Mouse (Mus musculus): ENCODE measurements around the gene Ruvbl1.
A peak's percentile ranks its signal among the peaks of the same experiment; 100 is the strongest.

The Ruvbl1 gene

GRCm38 (mm10) chr6:88493712-88494111 is 28.5 kb downstream of the Ruvbl1 start:
- DNase-seq (ENCODE audit: low spot score in 2 of 2): no peak

- DNase-seq (ENCODE audit: low spot score in 2 of 2): peak in 1 of 2 experiments; percentile 22
Measured at GRCm38 (mm10) chr6:88499481-88500404, 34.5 kb downstream of the Ruvbl1 start.

GRCm38 (mm10) chr6:88500405-88500767 is 35.2 kb downstream of the Ruvbl1 start:
- DNase-seq (ENCODE audit: low spot score in 2 of 2): no peak

- no peak for DNase-seq (ENCODE audit: low spot score in 2 of 2)
Measured at GRCm38 (mm10) chr6:88502030-88502970, 37.1 kb downstream of the Ruvbl1 start.

GRCm38 (mm10) chr6:88503044-88503443 is 37.8 kb downstream of the Ruvbl1 start:
- DNase-seq (ENCODE audit: low spot score in 2 of 2): no peak

GRCm38 (mm10) chr6:88513984-88514383 is 48.8 kb downstream of the Ruvbl1 start:
- no peak for DNase-seq (ENCODE audit: low spot score in 2 of 2)

GRCm38 (mm10) chr6:88514546-88514945 is 49.3 kb downstream of the Ruvbl1 start:
- DNase-seq (ENCODE audit: low spot score in 2 of 2): no peak

GRCm38 (mm10) chr6:88515971-88516370 is 50.8 kb downstream of the Ruvbl1 start:
- DNase-seq (ENCODE audit: low spot score in 2 of 2): no peak

GRCm38 (mm10) chr6:88516667-88517066 is 51.5 kb downstream of the Ruvbl1 start:
- no peak for DNase-seq (ENCODE audit: low spot score in 2 of 2)

GRCm38 (mm10) chr6:88517701-88518403 is 52.6 kb downstream of the Ruvbl1 start:
- DNase-seq (ENCODE audit: low spot score in 2 of 2): no peak

- DNase-seq (ENCODE audit: low spot score in 2 of 2): peak; percentile 85 to 94
Measured at GRCm38 (mm10) chr6:88518404-88519263, 53.4 kb downstream of the Ruvbl1 start, which contains the start of gene Sec61a1. TSS of gene Sec61a1 (minus strand) at chr6:88518905.

- no peak for DNase-seq (ENCODE audit: low spot score in 2 of 2)
Measured at GRCm38 (mm10) chr6:88521821-88522220, 56.6 kb downstream of the Ruvbl1 start.

GRCm38 (mm10) chr6:88522606-88523005 is 57.4 kb downstream of the Ruvbl1 start:
- DNase-seq (ENCODE audit: low spot score in 2 of 2): no peak

- no peak for DNase-seq (ENCODE audit: low spot score in 2 of 2)
Measured at GRCm38 (mm10) chr6:88523043-88523442, 57.8 kb downstream of the Ruvbl1 start.

GRCm38 (mm10) chr6:88523451-88523850 is 58.2 kb downstream of the Ruvbl1 start:
- no peak for DNase-seq (ENCODE audit: low spot score in 2 of 2)

GRCm38 (mm10) chr6:88524056-88524455 is 58.8 kb downstream of the Ruvbl1 start:
- DNase-seq (ENCODE audit: low spot score in 2 of 2): no peak

GRCm38 (mm10) chr6:88530306-88530705 is 65.1 kb downstream of the Ruvbl1 start:
- DNase-seq (ENCODE audit: low spot score in 2 of 2): no peak

- DNase-seq (ENCODE audit: low spot score in 2 of 2): no peak
Measured at GRCm38 (mm10) chr6:88540093-88540755, 75.0 kb downstream of the Ruvbl1 start.

GRCm38 (mm10) chr6:88544241-88544640 is 79.0 kb downstream of the Ruvbl1 start:
- no peak for DNase-seq (ENCODE audit: low spot score in 2 of 2)

Data from urinary bladder, adult 18-20 months (tissue).